Mouse (Mus musculus) heart, adult 2 months (tissue): Measurements from ENCODE around the gene Scaf4. TPM values are rescaled to one million over a fixed set of nuclear protein-coding genes. Genes with fewer than 3 reads are reported as not detected.
"Not testable (repeated sequence)": the region's sequence is repeated elsewhere in the genome, so short reads cannot be mapped to it uniquely, and the experiment has no call there.

Experiments
- DNase-seq, 2 experiments: peaks; one replicate each; pipeline ENCODE4 v3.0.0; 2021
- H3K27ac ChIP-seq: fragments of 200-600 bp; 2 replicates; pipeline ENCODE4 v1.8.1; 2022
- H3K27me3 ChIP-seq: fragments of 200-500 bp; 2 replicates; pipeline ENCODE4 v1.6.1; 2012; ENCODE audit warnings: mild to moderate bottlenecking, low read length, inconsistent platforms, mixed read lengths; ENCODE audit not compliant: control insufficient read depth, insufficient read depth
- H3K36me3 ChIP-seq: fragments of 200-500 bp; 2 replicates; pipeline ENCODE4 v1.6.1; 2012; ENCODE audit warnings: low read length, inconsistent platforms; ENCODE audit not compliant: control insufficient read depth, insufficient read depth
- H3K4me1 ChIP-seq: fragments of 200-500 bp; 2 replicates; pipeline ENCODE4 v1.6.1; 2011; ENCODE audit warnings: low read length; ENCODE audit not compliant: control insufficient read depth, insufficient read depth
- H3K4me3 ChIP-seq: fragments of 200-600 bp; 2 replicates; pipeline ENCODE4 v1.8.1; 2022
- H3K79me2 ChIP-seq: fragments of 200-500 bp; replicated peaks from 2 replicates; pipeline ENCODE4 v1.6.1; 2012; ENCODE audit warnings: mild to moderate bottlenecking, inconsistent platforms, low read length, moderate library complexity, mixed read lengths; ENCODE audit not compliant: control insufficient read depth, insufficient read depth
- H3K9ac ChIP-seq: fragments of 200-500 bp; 2 replicates; pipeline ENCODE4 v1.6.1; 2012; ENCODE audit warnings: low read depth, mild to moderate bottlenecking, control low read depth, inconsistent platforms, low read length, mixed read lengths
- CTCF ChIP-seq: fragments of 200-600 bp; IDR thresholded peaks from 2 replicates; pipeline ENCODE4 v1.8.1; 2022; ENCODE audit warnings: antibody characterized with exemption, mild to moderate bottlenecking, moderate library complexity
- EP300 ChIP-seq: fragments of 200-500 bp; IDR thresholded peaks from 2 replicates; pipeline ENCODE4 v1.6.1; 2011; ENCODE audit warnings: low read depth, low read length, control low read depth; ENCODE audit not compliant: insufficient read depth
- POLR2A ChIP-seq: fragments of 200-500 bp; IDR thresholded peaks from 2 replicates; pipeline ENCODE4 v1.6.1; 2011; ENCODE audit warnings: mild to moderate bottlenecking, low read depth, low read length, control low read depth; ENCODE audit not compliant: insufficient read depth
- WGBS: fragments of 180-500 bp; shearing (Covaris S2); methylation state at CpG from one replicate; pipeline ENCODE4 v1.1.7; 2018; 5-methylcytosine and 5-hydroxymethylcytosine counted together
- intact Hi-C: fragments of 180-260 bp; cut with DNase I; formaldehyde crosslinking; loops from one replicate; pipeline ENCODE4 v1.15.1; 2025
- polyA plus RNA-seq: library from polyadenylated mRNA; depleted of rRNA; stranded (reverse); fragments of >200 nt; gene quantifications from 2 replicates; pipeline ENCODE4 v1.2.3, GENCODE M21; 2012
- total RNA-seq, 2 experiments: library from RNA; stranded (reverse); gene quantifications; 2 replicates each; pipeline ENCODE4 v1.2.3; 2021

Scaf4 gene
- total and polyA plus RNA-seq, 3 experiments, result 17.8 to 19.9 (median 18.8) TPM

GRCm38 (mm10) chr16:90229897-90230296, 54.4 kb downstream of the Scaf4 start:
- Histone ChIP-seq H3K4me3 (no peak overlapping the region), H3K79me2 (no peaks in the 10 kb centered on the region), H3K27me3 (no peaks in the 10 kb centered on the region), H3K9ac (no peak overlapping the region), H3K27ac (no peak overlapping the region), H3K36me3 (peaks cover 2% of the 10 kb centered on the region; the same call in 1 of the 2 replicates), H3K4me1 (no peaks in the 10 kb centered on the region)
- intact Hi-C loops, result no loop called here
- 83% methylated on average over 6 of the region's 6 CpGs for WGBS
- TF ChIP-seq CTCF (no peak), POLR2A (no peak)
- no peak for DNase-seq

GRCm38 (mm10) chr16:90221441-90222070, 62.7 kb downstream of the Scaf4 start:
- Histone ChIP-seq H3K4me1 (peaks cover 8% of the 10 kb centered on the region), H3K4me3 (peak overlapping the region; percentile 78), H3K79me2 (peaks cover 3% of the 10 kb centered on the region), H3K27me3 (no peaks in the 10 kb centered on the region), H3K27ac (peak overlapping the region; percentile 91), H3K36me3 (peaks cover 15% of the 10 kb centered on the region), H3K9ac (peak overlapping the region; percentile 85)
- 2% methylated on average over 20 of the region's 20 CpGs for WGBS
- intact Hi-C loops, result loop anchor here (2.0 kb wide), 2 partner anchors 25 to 63 kb away; partner anchors contain the start of gene Scaf4
- DNase-seq, result no peak
- no peak for TF ChIP-seq POLR2A
- no peak for TF ChIP-seq EP300
- no peak for TF ChIP-seq CTCF

- under 1% methylated on average over 50 of the region's 52 CpGs for WGBS
- H3K36me3 ChIP-seq, result peaks cover 15% of the 10 kb centered on the region
- TF ChIP-seq CTCF, result no peak
- no peak for TF ChIP-seq EP300
- TF ChIP-seq POLR2A, result no peak
- H3K27me3 ChIP-seq, result no peaks in the 10 kb centered on the region
- H3K4me3 ChIP-seq, result peak overlapping the region; percentile 78
- peak overlapping the region; percentile 85 for H3K9ac ChIP-seq
- intact Hi-C loops, result loop anchor here (2.0 kb wide), 2 partner anchors 24 to 64 kb away; partner anchors contain the start of gene Scaf4
- peak overlapping the region; percentile 91 for H3K27ac ChIP-seq
- peaks cover 3% of the 10 kb centered on the region for H3K79me2 ChIP-seq
- H3K4me1 ChIP-seq, result peaks cover 8% of the 10 kb centered on the region
- peak in 1 of 2 experiments; percentile 79 for DNase-seq
Measured at GRCm38 (mm10) chr16:90220892-90221431, 63.3 kb downstream of the Scaf4 start.

- H3K4me3 ChIP-seq, result peak within 1 kb of the TSS; percentile 78
- H3K27me3 ChIP-seq, result no peaks in the 10 kb centered on the region
- TF ChIP-seq EP300, result peak; percentile 87
- no peak for TF ChIP-seq CTCF
- peak; percentile 98 for TF ChIP-seq POLR2A
- DNase-seq, result peak; percentile 96 to 99
- H3K36me3 ChIP-seq, result peaks cover 15% of the 10 kb centered on the region
- peaks cover 8% of the 10 kb centered on the region for H3K4me1 ChIP-seq
- intact Hi-C loops, result loop anchor here (2.0 kb wide), 2 partner anchors 23 to 65 kb away; partner anchors contain the start of gene Scaf4
- peak within 1 kb of the TSS; percentile 85 for H3K9ac ChIP-seq
- H3K27ac ChIP-seq, result peak within 1 kb of the TSS; percentile 91
- peaks cover 3% of the 10 kb centered on the region for H3K79me2 ChIP-seq
- 3% methylated on average over 63 of the region's 63 CpGs for WGBS
Measured at GRCm38 (mm10) chr16:90220026-90220891, 64.0 kb downstream of the Scaf4 start, which contains the start of gene Sod1. TSS of gene Sod1 (plus strand) at chr16:90220754.

- H3K36me3 ChIP-seq, result peaks cover 13% of the 10 kb centered on the region
- WGBS, result 75% methylated on average over 4 of the region's 4 CpGs
- H3K9ac ChIP-seq, H3K27me3 ChIP-seq, H3K79me2 ChIP-seq, DNase-seq, H3K4me3 ChIP-seq, H3K27ac ChIP-seq, H3K4me1 ChIP-seq, intact Hi-C loops: not testable (repeated sequence)
Measured at GRCm38 (mm10) chr16:90219445-90219844, 64.9 kb downstream of the Scaf4 start.
